Mouse (Mus musculus): ENCODE data around the gene Coro7. TPM values are rescaled to one million over a fixed set of nuclear protein-coding genes. Genes with fewer than 3 reads are reported as not detected.

The Coro7 gene
- polyA plus RNA-seq, 1 experiment from 2014 or later, result 10.3 TPM

GRCm38 (mm10) chr16:4578630-4579029, 100.9 kb downstream of the Coro7 start:
- Histone ChIP-seq H3K4me3 (ENCODE audit: low read depth, low read length) (no peak overlapping the region), H3K9me3 (ENCODE audit: low read length) (no peaks in the 10 kb centered on the region), H3K27ac (ENCODE audit: low read depth) (peak overlapping the region; percentile 24; the same call in 1 of the 2 replicates), H3K9ac (replicated peaks) (no peak overlapping the region), H3K4me1 (ENCODE audit: insufficient read depth) (no peaks in the 10 kb centered on the region), H3K27me3 (ENCODE audit: insufficient read depth, low read length) (no peaks in the 10 kb centered on the region), H3K4me2 (ENCODE audit: low read depth, low read length) (peak overlapping the region; percentile 27), H3K36me3 (replicated peaks; ENCODE audit: insufficient read depth, low read length) (no peaks in the 10 kb centered on the region)
- no peak for DNase-seq
- TF ChIP-seq EP300 (IDR thresholded peaks at IDR 0.05; ENCODE audit: low read depth) (no peak), CTCF (IDR thresholded peaks at IDR 0.05; ENCODE audit: low read depth) (no peak)
- WGBS (ENCODE audit: insufficient replicate concordance), result 36% methylated on average over 7 of the region's 7 CpGs
- no peak for ATAC-seq

DNA sequence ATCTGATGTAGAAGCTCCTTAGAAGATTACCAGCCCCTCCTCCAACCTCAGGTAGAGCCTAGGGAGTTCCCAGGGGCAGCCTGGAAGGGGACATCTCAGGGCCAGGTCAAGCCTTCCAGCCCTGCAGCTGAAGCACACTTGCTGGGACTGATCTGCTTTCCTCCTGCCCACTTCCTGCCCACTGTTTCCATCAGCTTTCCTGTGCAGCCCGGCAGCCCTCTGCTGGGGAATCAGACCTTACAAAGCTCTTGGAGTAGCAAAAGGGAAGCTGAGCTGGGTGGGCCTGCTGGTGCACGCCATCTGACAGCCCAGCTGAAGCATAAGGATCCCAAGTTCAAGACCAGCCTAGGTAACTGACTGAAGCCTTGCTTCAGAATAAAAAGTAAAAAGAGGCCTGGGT, 102.7 kb downstream of the Coro7 start:
- H3K4me1 ChIP-seq (ENCODE audit: insufficient read depth), result no peaks in the 10 kb centered on the region
- no peak overlapping the region for H3K4me2 ChIP-seq (ENCODE audit: low read depth, low read length)
- no peak overlapping the region for H3K9ac ChIP-seq (replicated peaks)
- no peak for ATAC-seq
- no peaks in the 10 kb centered on the region for H3K27me3 ChIP-seq (ENCODE audit: insufficient read depth, low read length)
- H3K27ac ChIP-seq (ENCODE audit: low read depth), result no peak overlapping the region
- no peak for TF ChIP-seq EP300 (IDR thresholded peaks at IDR 0.05; ENCODE audit: low read depth)
- TF ChIP-seq CTCF (IDR thresholded peaks at IDR 0.05; ENCODE audit: low read depth), result peak; percentile 23
- 28% methylated on average over 2 of the region's 2 CpGs for WGBS (ENCODE audit: insufficient replicate concordance)
- no peaks in the 10 kb centered on the region for H3K36me3 ChIP-seq (replicated peaks; ENCODE audit: insufficient read depth, low read length)
- no peak overlapping the region for H3K4me3 ChIP-seq (ENCODE audit: low read depth, low read length)
- no peak for DNase-seq
- no peaks in the 10 kb centered on the region for H3K9me3 ChIP-seq (ENCODE audit: low read length)

Other genes with a start within 250 kb of the Coro7 start
- 1.00 and 3.0 TPM in 2 replicates for gene Srl, start 138.0 kb downstream of the Coro7 start, polyA plus RNA-seq (2015; fragmentation: Nextera tagmentation; extraction: Ambion mirVana)
- 3.9 and 5.6 TPM in 2 replicates for gene Tfap4, start 119.9 kb downstream of the Coro7 start, polyA plus RNA-seq (2015; fragmentation: Nextera tagmentation; extraction: Ambion mirVana)
- 1.7 and 1.9 TPM in 2 replicates for gene Glis2, start 85.1 kb downstream of the Coro7 start, polyA plus RNA-seq (2015; fragmentation: Nextera tagmentation; extraction: Ambion mirVana)
- 59.7 and 66.3 TPM in 2 replicates for gene Pam16, start 54.8 kb downstream of the Coro7 start, polyA plus RNA-seq (2015; fragmentation: Nextera tagmentation; extraction: Ambion mirVana)
- gene Vasn, start 39.8 kb downstream of the Coro7 start, polyA plus RNA-seq (2015; fragmentation: Nextera tagmentation; extraction: Ambion mirVana), result 1.6 and 1.9 TPM in 2 replicates
- gene Dnaja3, start 39.8 kb downstream of the Coro7 start, polyA plus RNA-seq (2015; fragmentation: Nextera tagmentation; extraction: Ambion mirVana), result 66.0 and 70.5 TPM in 2 replicates
- 20.4 and 24.1 TPM in 2 replicates for gene Nmral1, start 39.6 kb upstream of the Coro7 start, polyA plus RNA-seq (2015; fragmentation: Nextera tagmentation; extraction: Ambion mirVana)
- 56.8 and 57.7 TPM in 2 replicates for gene Hmox2, start 46.6 kb upstream of the Coro7 start, polyA plus RNA-seq (2015; fragmentation: Nextera tagmentation; extraction: Ambion mirVana)
- 46.8 and 50.3 TPM in 2 replicates for gene Cdip1, start 110.5 kb upstream of the Coro7 start, polyA plus RNA-seq (2015; fragmentation: Nextera tagmentation; extraction: Ambion mirVana)
- gene 4930562C15Rik, start 155.6 kb upstream of the Coro7 start, polyA plus RNA-seq (2015; fragmentation: Nextera tagmentation; extraction: Ambion mirVana), result 0.09 TPM in 1 of 2 replicates, not detected in the other
- 15.6 and 16.7 TPM in 2 replicates for gene Ubald1, start 200.5 kb upstream of the Coro7 start, polyA plus RNA-seq (2015; fragmentation: Nextera tagmentation; extraction: Ambion mirVana)
- 34.8 and 36.7 TPM in 2 replicates for gene Mgrn1, start 206.5 kb upstream of the Coro7 start, polyA plus RNA-seq (2015; fragmentation: Nextera tagmentation; extraction: Ambion mirVana)